Mouse (Mus musculus) kidney, adult 11 months (tissue): Measurements from ENCODE around the gene Raf1.
A peak's percentile ranks its signal among the peaks of the same experiment; 100 is the strongest.
"Not testable (repeated sequence)": the region's sequence is repeated elsewhere in the genome, so short reads cannot be mapped to it uniquely, and the experiment has no call there.

ENCODE experiments used
- DNase-seq: peaks from one replicate; pipeline ENCODE4 v3.0.0; 2022

The Raf1 gene

GRCm38 (mm10) chr6:115681066-115681465 lies 4.6 kb upstream of the Raf1 start:
- DNase-seq = no peak

GRCm38 (mm10) chr6:115678012-115678411 lies 1.6 kb upstream of the Raf1 start:
- DNase-seq = no peak

GRCm38 (mm10) chr6:115677441-115677840 lies 1.0 kb upstream of the Raf1 start:
- DNase-seq = peak; percentile 17

GRCm38 (mm10) chr6:115675508-115676336 lies 713 bp downstream of the Raf1 start:
- DNase-seq = peak; percentile 69

GRCm38 (mm10) chr6:115675166-115675507 lies 1.3 kb downstream of the Raf1 start:
- DNase-seq = peak; percentile 16

- no peak for DNase-seq
These were observed 2.1 kb downstream of the Raf1 start for GRCm38 (mm10) chr6:115674316-115674715.

- DNase-seq = no peak
These were observed 3.7 kb downstream of the Raf1 start for GRCm38 (mm10) chr6:115672700-115673099.

GRCm38 (mm10) chr6:115666641-115667040 lies 9.8 kb downstream of the Raf1 start:
- DNase-seq = no peak

- DNase-seq = no peak
These were observed 12.2 kb downstream of the Raf1 start for GRCm38 (mm10) chr6:115664268-115664667.

- DNase-seq = no peak
These were observed 17.6 kb downstream of the Raf1 start for GRCm38 (mm10) chr6:115658802-115659201.

- DNase-seq = no peak
These were observed 22.5 kb downstream of the Raf1 start for GRCm38 (mm10) chr6:115653939-115654338.

- DNase-seq = no peak
These were observed 24.7 kb downstream of the Raf1 start for GRCm38 (mm10) chr6:115651719-115652118.

- no peak for DNase-seq
These were observed 25.7 kb downstream of the Raf1 start for GRCm38 (mm10) chr6:115650476-115651427.

- no peak for DNase-seq
These were observed 26.6 kb downstream of the Raf1 start for GRCm38 (mm10) chr6:115649792-115650365.

GRCm38 (mm10) chr6:115643315-115643714 lies 33.1 kb downstream of the Raf1 start:
- no peak for DNase-seq

GRCm38 (mm10) chr6:115638188-115638587 lies 38.2 kb downstream of the Raf1 start:
- not testable (repeated sequence) for DNase-seq

GRCm38 (mm10) chr6:115634015-115634414 lies 42.4 kb downstream of the Raf1 start:
- no peak for DNase-seq

- peak; percentile 53 for DNase-seq
These were observed 45.2 kb downstream of the Raf1 start for GRCm38 (mm10) chr6:115631056-115631795.

- DNase-seq = no peak
These were observed 50.3 kb downstream of the Raf1 start for GRCm38 (mm10) chr6:115626121-115626520.

- no peak for DNase-seq
These were observed 55.5 kb downstream of the Raf1 start for GRCm38 (mm10) chr6:115620942-115621341.

- peak; percentile 55 for DNase-seq
These were observed 56.6 kb downstream of the Raf1 start for GRCm38 (mm10) chr6:115619818-115620217.

GRCm38 (mm10) chr6:115615983-115616382 lies 60.5 kb downstream of the Raf1 start:
- no peak for DNase-seq

- no peak for DNase-seq
These were observed 62.6 kb downstream of the Raf1 start for GRCm38 (mm10) chr6:115613793-115614192.
